Mouse (Mus musculus) brain, embryonic 14.5 days (tissue): Measurements from ENCODE around the gene Camk2d. TPM values are rescaled to one million over a fixed set of nuclear protein-coding genes. Genes with fewer than 3 reads are reported as not detected.

ENCODE experiments used
- DNase-seq: peaks from one replicate; pipeline ENCODE4 v3.0.0-alpha.2; 2011; ENCODE audit warnings: low read depth
- CTCF ChIP-seq: fragments of 200-500 bp; IDR thresholded peaks from 2 replicates; pipeline ENCODE4 v1.5.1; 2012; ENCODE audit warnings: inconsistent platforms, mild to moderate bottlenecking, moderate library complexity, borderline replicate concordance; ENCODE audit not compliant: insufficient read depth, insufficient read length; ENCODE audit errors: extremely low read depth
- POLR2A ChIP-seq: fragments of 200-500 bp; IDR thresholded peaks from 2 replicates; pipeline ENCODE4 v1.6.1; 2012; ENCODE audit warnings: mild to moderate bottlenecking, inconsistent platforms, borderline replicate concordance; ENCODE audit not compliant: poor library complexity, insufficient read depth, insufficient read length, severe bottlenecking; ENCODE audit errors: extremely low read depth
- polyA plus RNA-seq: library from polyadenylated mRNA; depleted of rRNA; stranded (reverse); fragments of >200 nt; gene quantifications from 2 replicates; pipeline ENCODE4 v1.2.3, GENCODE M21; 2012; rRNA removed

Gene Camk2d
- 64.8 and 84.1 TPM in 2 replicates for polyA plus RNA-seq

DNA sequence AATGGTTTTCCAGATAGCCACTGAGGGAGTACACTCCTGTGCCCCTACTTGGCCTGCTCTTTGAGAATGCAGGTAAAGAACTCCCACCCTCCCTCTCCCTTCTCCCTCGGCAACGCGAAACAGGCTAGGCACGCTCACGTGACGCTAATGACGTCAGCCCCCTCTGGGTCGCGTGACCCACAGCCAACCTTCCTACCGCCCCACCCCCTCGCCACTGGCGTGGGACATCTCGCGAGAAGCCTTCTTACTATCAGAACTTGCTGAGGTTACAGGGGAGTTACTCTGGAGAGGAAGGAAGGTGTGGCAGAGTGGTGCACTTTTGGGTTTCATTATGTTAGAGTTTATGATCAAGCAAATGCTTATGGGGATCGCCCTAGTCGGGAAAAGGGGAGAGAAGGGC is at the start of gene Camk2d:
Camk2d (plus strand) TSS at position 217 of the 400 bp plus-strand sequence.
- TF ChIP-seq CTCF (no peak), POLR2A (0 out of 2 replicates have a peak, but pooled peaks have one; percentile 18)

GRCm38 (mm10) chr3:126547941-126548340 is 48.2 kb upstream of the Camk2d start:
- TF ChIP-seq POLR2A, result no peak
- no peak for TF ChIP-seq CTCF
- DNase-seq, result no peak

More for the DNA sequence above, at the start of gene Camk2d:
- DNase-seq, result peak; percentile 98

GRCm38 (mm10) chr3:126563646-126564045 is 32.5 kb upstream of the Camk2d start:
- peak; percentile 37 for DNase-seq
- TF ChIP-seq CTCF, result no peak
- no peak for TF ChIP-seq POLR2A

- no peak for DNase-seq
- TF ChIP-seq CTCF (no peak), POLR2A (no peak)
Observed at GRCm38 (mm10) chr3:126570628-126571027, 25.5 kb upstream of the Camk2d start.

DNA sequence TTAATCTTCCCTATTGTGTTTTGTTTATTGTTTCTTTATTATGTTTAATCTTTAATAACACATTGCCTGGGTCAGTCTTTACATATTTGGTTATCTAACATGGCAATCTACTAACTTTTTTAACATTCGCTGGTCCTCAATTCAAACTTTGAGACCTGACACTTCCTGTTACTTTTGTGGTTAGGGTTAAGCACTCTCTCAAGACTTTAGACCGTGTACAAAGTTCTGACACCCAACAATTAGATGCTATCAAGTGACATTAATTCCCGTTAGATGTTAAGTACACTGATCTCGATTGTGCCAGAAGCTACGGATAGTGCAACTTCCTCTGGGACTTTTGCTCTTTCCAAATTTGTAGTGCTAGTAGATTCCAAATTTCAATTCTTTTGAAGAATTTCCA is 23.2 kb upstream of the Camk2d start:
- DNase-seq, result no peak
- TF ChIP-seq POLR2A (no peak), CTCF (no peak)

DNA sequence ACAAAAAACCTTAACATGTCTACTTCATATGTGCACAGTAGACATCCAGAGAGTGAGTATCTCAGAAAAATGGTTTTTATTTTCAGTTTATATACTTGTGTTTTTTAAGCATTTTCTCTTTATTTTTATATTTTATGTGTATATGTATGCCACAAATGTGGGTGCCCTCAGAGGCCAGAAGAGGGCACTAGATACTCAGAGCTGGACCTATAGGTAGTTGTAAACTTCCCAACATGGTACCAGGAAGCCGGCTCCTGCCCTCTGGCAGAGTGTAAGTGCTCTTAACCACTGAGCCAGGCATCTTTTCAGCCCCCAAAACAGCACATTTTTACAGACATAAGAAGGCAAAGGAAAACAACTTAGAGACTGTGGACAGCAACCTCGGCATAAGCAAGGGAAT is 20.2 kb upstream of the Camk2d start:
- DNase-seq, result peak; percentile 26
- TF ChIP-seq CTCF (peak; percentile 29; the same call in 1 of the 2 replicates), POLR2A (no peak)

DNA sequence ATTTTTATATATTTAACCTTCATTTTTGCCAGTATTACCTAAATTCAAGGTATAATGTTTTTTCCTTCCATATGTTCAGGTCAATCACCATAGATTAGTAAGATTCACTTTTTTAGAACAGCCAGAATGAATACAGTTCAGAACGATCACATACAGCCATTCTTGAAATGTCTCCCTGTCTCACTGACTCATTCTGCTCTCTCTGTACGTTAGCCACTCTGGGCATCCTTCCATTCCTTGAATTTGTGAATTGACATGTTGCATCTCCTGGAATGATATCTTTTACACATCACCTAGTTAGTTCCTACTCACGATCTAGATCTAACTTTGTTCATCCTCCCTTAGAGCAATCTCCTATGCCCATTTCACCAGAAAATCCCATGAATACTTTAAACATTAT is 10.0 kb upstream of the Camk2d start:
- DNase-seq, result no peak

GRCm38 (mm10) chr3:126587477-126587876 is 8.6 kb upstream of the Camk2d start:
- DNase-seq, result no peak
- TF ChIP-seq CTCF, result no peak
- no peak for TF ChIP-seq POLR2A

More for the DNA sequence above, 10.0 kb upstream of the Camk2d start:
- no peak for TF ChIP-seq CTCF
- TF ChIP-seq POLR2A, result no peak

DNA sequence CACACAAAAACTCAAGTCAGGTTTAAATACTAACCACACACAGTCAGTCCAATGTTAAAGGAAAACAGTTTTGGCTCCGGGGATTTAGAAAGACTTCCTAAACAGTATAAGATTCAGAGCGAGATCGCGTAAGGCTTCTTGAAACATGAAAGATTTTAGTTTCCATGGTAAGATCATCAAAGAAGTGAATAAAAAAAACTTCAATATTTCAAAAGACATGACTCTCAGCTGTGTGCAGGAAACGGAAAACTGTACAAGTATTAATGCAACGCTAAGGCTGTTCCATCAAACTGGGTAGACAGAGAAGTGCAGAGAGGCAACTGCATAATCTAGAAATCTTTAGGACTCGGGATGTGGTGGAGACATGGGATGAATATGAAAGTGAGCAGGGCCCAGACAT is 6.5 kb upstream of the Camk2d start:
- DNase-seq, result no peak

GRCm38 (mm10) chr3:126595456-126595855 is 646 bp upstream of the Camk2d start:
- TF ChIP-seq CTCF, result no peak
- no peak for TF ChIP-seq POLR2A
- no peak for DNase-seq

More for the DNA sequence above, 6.5 kb upstream of the Camk2d start:
- no peak for TF ChIP-seq CTCF
- TF ChIP-seq POLR2A, result no peak

- peak; percentile 95 for DNase-seq
- TF ChIP-seq CTCF, result peak; percentile 43; the same call in 1 of the 2 replicates
- peak; percentile 48; the same call in 1 of the 2 replicates for TF ChIP-seq POLR2A
Observed at GRCm38 (mm10) chr3:126596491-126597160, 524 bp downstream of the Camk2d start.

- TF ChIP-seq POLR2A, result no peak
- no peak for TF ChIP-seq CTCF
- no peak for DNase-seq
Observed at GRCm38 (mm10) chr3:126597161-126597595, 1.1 kb downstream of the Camk2d start.
